27 mouse cellular contexts compared by ENCODE assay signal in the genomic region with DNA sequence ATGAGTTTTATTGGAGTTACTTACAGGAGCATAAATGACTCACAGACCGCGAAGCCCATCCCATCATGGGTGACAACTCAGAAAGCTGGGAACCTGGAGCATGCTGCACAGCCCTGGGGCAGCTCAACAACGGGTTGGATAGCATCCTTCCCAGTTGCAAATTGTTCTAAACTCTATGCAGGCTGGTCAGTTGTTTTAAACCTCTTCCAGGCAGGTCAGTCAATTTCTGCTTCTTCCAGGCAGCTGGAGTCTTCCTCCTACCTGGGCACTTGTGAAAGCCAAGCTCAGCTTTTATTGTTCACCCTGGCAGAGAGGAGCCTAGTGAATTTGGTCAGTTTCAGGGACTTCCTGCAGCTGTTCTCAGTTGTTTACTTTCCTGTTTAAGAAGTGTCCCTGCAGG. TPM values are rescaled to one million over a fixed set of nuclear protein-coding genes. Genes with fewer than 3 reads are reported as not detected.
DNase-seq lines count a peak whose midpoint lies in the region; ATAC-seq lines count a peak whose summit lies in the region.
"Had no signal": no experiment of that assay in that cellular context is flagged by ENCODE, and none has a peak within 500 bp of the region (broad histone marks: within the 10 kb centered on the region; RNA-seq: fewer than 3 reads in every experiment).

No protein-coding gene starts in this region.

- peak; percentile 73 for DNase-seq in heart, adult 11 months
- DNase-seq in heart, postnatal 25 days (ENCODE audit: low spot score) = no peak
- peak; percentile 72 for DNase-seq in midbrain, embryonic 11.5 days (ENCODE audit: low spot score, missing footprints)
- no peak for DNase-seq in midbrain, embryonic 14.5 days
- peak; percentile 49 for DNase-seq in 3134 (ENCODE audit: extremely low read depth, insufficient read length, low spot score)
- DNase-seq: adrenal gland, adult 2 months; adrenal gland, adult 8-10 months; adrenal gland, postnatal 10 days; adrenal gland, postnatal 14 days; adrenal gland, postnatal 25 days; adrenal gland, postnatal 36 days; B cell, adult 2 months; cerebellum, adult 11 months; cerebellum, adult 11-12 months; cerebellum, adult 18-20 months; cerebellum, adult 2 months had no signal

- no peaks in the 10 kb centered on the region for H3K27me3 ChIP-seq in midbrain, embryonic 11.5 days (ENCODE audit: control insufficient read depth, insufficient read depth, low read length)
- no peaks in the 10 kb centered on the region for H3K27me3 ChIP-seq in midbrain, embryonic 14.5 days (ENCODE audit: control insufficient read depth, insufficient read depth, low read length)
- no peaks in the 10 kb centered on the region for H3K27me3 ChIP-seq in neural tube, embryonic 15.5 days (replicated peaks)
- H3K27me3 ChIP-seq: CH12.LX, Patski had no signal

- H3K4me1 ChIP-seq in midbrain, embryonic 11.5 days (ENCODE audit: control insufficient read depth, insufficient read depth, low read length) = no peaks in the 10 kb centered on the region
- no peaks in the 10 kb centered on the region for H3K4me1 ChIP-seq in midbrain, embryonic 14.5 days (ENCODE audit: control insufficient read depth, insufficient read depth, low read length)
- H3K4me1 ChIP-seq in neural tube, embryonic 15.5 days = peaks cover 2% of the 10 kb centered on the region; the same call in 1 of the 2 replicates

- no peak overlapping the region for H3K9ac ChIP-seq in midbrain, embryonic 11.5 days (ENCODE audit: low read length)
- H3K9ac ChIP-seq in midbrain, embryonic 14.5 days (replicated peaks; ENCODE audit: low read length) = no peak overlapping the region
- H3K9ac ChIP-seq in neural tube, embryonic 15.5 days (replicated peaks) = no peak overlapping the region

- H3K36me3 ChIP-seq in midbrain, embryonic 11.5 days (ENCODE audit: control insufficient read depth, insufficient read depth, low read length) = no peaks in the 10 kb centered on the region
- H3K36me3 ChIP-seq in midbrain, embryonic 14.5 days (ENCODE audit: control insufficient read depth, insufficient read depth, low read length) = no peaks in the 10 kb centered on the region
- H3K36me3 ChIP-seq in neural tube, embryonic 15.5 days = no peaks in the 10 kb centered on the region
- H3K36me3 ChIP-seq: G1E had no signal

- no peak overlapping the region for H3K4me2 ChIP-seq in midbrain, embryonic 11.5 days
- no peak overlapping the region for H3K4me2 ChIP-seq in midbrain, embryonic 14.5 days (ENCODE audit: low read length)
- no peak overlapping the region for H3K4me2 ChIP-seq in neural tube, embryonic 15.5 days

- intact Hi-C loops in heart, postnatal 25 days (cut with DNase I) = no loop called here

- no peak overlapping the region for H3K4me3 ChIP-seq in midbrain, embryonic 11.5 days (ENCODE audit: low read depth, low read length)
- no peak overlapping the region for H3K4me3 ChIP-seq in midbrain, embryonic 14.5 days (replicated peaks; ENCODE audit: low read depth, low read length)
- no peak overlapping the region for H3K4me3 ChIP-seq in neural tube, embryonic 15.5 days (replicated peaks)

- WGBS in midbrain, embryonic 11.5 days = 88% methylated on average over 3 of the region's 3 CpGs
- 88% methylated on average over 3 of the region's 3 CpGs for WGBS in midbrain, embryonic 14.5 days
- WGBS in neural tube, embryonic 15.5 days = 90% methylated on average over 3 of the region's 3 CpGs

- H3K27ac ChIP-seq in midbrain, embryonic 11.5 days (ENCODE audit: low read depth, low read length) = no peak overlapping the region
- no peak overlapping the region for H3K27ac ChIP-seq in midbrain, embryonic 14.5 days (replicated peaks; ENCODE audit: low read depth, low read length)
- H3K27ac ChIP-seq in neural tube, embryonic 15.5 days (replicated peaks) = no peak overlapping the region

- H3K9me3 ChIP-seq in midbrain, embryonic 11.5 days (ENCODE audit: control insufficient read depth, low read length) = no peaks in the 10 kb centered on the region
- no peaks in the 10 kb centered on the region for H3K9me3 ChIP-seq in midbrain, embryonic 14.5 days (ENCODE audit: control insufficient read depth, low read length)
- H3K9me3 ChIP-seq in neural tube, embryonic 15.5 days (replicated peaks) = no peaks in the 10 kb centered on the region

- ATAC-seq in midbrain, embryonic 11.5 days (ENCODE audit: low FRiP score) = no peak
- no peak for ATAC-seq in midbrain, embryonic 14.5 days (ENCODE audit: low FRiP score, low TSS enrichment)
- no peak for ATAC-seq in neural tube, embryonic 15.5 days (ENCODE audit: low FRiP score)
- ATAC-seq: activated CD4-positive, CD25-positive, alpha-beta regulatory T cell, adult 4 months; CD4-positive, CD25-positive, alpha-beta regulatory T cell, adult 4 months; Patski had no signal

RNA-seq across cellular contexts. Expression of a gene that starts 18.5 kb away (rescaled TPM):
- 1 to 10 TPM; 3.5 to 3.6 TPM for total RNA-seq in heart, postnatal 25 days (2021)
- polyA plus RNA-seq in midbrain, embryonic 11.5 days (2014; fragmentation: Nextera tagmentation; extraction: Ambion mirVana) = 26.7 and 28.5 TPM in 2 replicates
- polyA plus RNA-seq in midbrain, embryonic 14.5 days (2014; fragmentation: Nextera tagmentation; extraction: Ambion mirVana) = 34.7 and 40.5 TPM in 2 replicates
- 65.1 and 70.0 TPM in 2 replicates for polyA plus RNA-seq in neural tube, embryonic 15.5 days (2015; fragmentation: Nextera tagmentation; extraction: Ambion mirVana)
- total RNA-seq: CH12.LX, MEL had no signal
- polyA plus RNA-seq: G1E had no signal

RNA-seq across cellular contexts. Expression of a gene that starts 37.5 kb away (rescaled TPM):
- not detected for total RNA-seq in heart, postnatal 25 days (2021)
- not detected in 2 replicates for polyA plus RNA-seq in midbrain, embryonic 11.5 days (2014; fragmentation: Nextera tagmentation; extraction: Ambion mirVana)
- not detected in 2 replicates for polyA plus RNA-seq in midbrain, embryonic 14.5 days (2014; fragmentation: Nextera tagmentation; extraction: Ambion mirVana)
- not detected in 2 replicates for polyA plus RNA-seq in neural tube, embryonic 15.5 days (2015; fragmentation: Nextera tagmentation; extraction: Ambion mirVana)
- total RNA-seq: adrenal gland, adult 18-20 months; adrenal gland, adult 2 months; adrenal gland, adult 8-10 months; adrenal gland, postnatal 10 days; adrenal gland, postnatal 14 days; adrenal gland, postnatal 25 days; adrenal gland, postnatal 36 days; adrenal gland, postnatal 4 days; CH12.LX; G1E; MEL had no signal
- polyA plus RNA-seq: activated CD4-positive, CD25-positive, alpha-beta regulatory T cell, adult 4 months; adrenal gland, adult 2 months; brain, embryonic 14.5 days; C2C12; CD4-positive, CD25-positive, alpha-beta regulatory T cell, adult 4 months; cerebellum, adult 2 months; G1E; Patski had no signal

Comparison
In these comparisons a context has a peak if more than half of its experiments do, and no peak if none do; other contexts are left out.
1. DNase-seq: peak in heart, adult 11 months (single experiment), midbrain, embryonic 11.5 days (single experiment) and 3134 (single experiment); none in heart, postnatal 25 days (single experiment) and midbrain, embryonic 14.5 days (single experiment).